Comparison of ENCODE assay signal across 17 mouse cellular contexts in genomic region chr13:55451785-55452549, GRCm38 (mm10). TPM values are rescaled to one million over a fixed set of nuclear protein-coding genes. Genes with fewer than 3 reads are reported as not detected.
DNase-seq lines count a peak whose midpoint lies in the region; ATAC-seq lines count a peak whose summit lies in the region.
"Had no signal": no experiment of that assay in that cellular context is flagged by ENCODE, and none has a peak within 500 bp of the region (broad histone marks: within the 10 kb centered on the region; RNA-seq: fewer than 3 reads in every experiment).

No protein-coding gene starts in this region.

- H3K4me2 ChIP-seq in stomach, embryonic 16.5 days (ENCODE audit: low read depth, low read length): no peak overlapping the region
- H3K4me2 ChIP-seq: forebrain, embryonic 15.5 days had no signal

- H3K4me3 ChIP-seq in megakaryocyte, embryonic 14.5 days (replicated peaks): peak overlapping the region; percentile 62
- no peak overlapping the region for H3K4me3 ChIP-seq in stomach, embryonic 16.5 days (replicated peaks; ENCODE audit: low read length)
- H3K4me3 ChIP-seq: forebrain, embryonic 15.5 days; left cerebral cortex, adult 2 months had no signal

- ATAC-seq in megakaryocyte, adult 5-6 weeks (ENCODE audit: poor library complexity, severe bottlenecking): no peak
- peak; percentile 53; the same call in 1 of the 2 replicates for ATAC-seq in stomach, embryonic 16.5 days (ENCODE audit: insufficient read depth, low FRiP score)
- ATAC-seq: forebrain, embryonic 15.5 days had no signal

- no peaks in the 10 kb centered on the region for H3K9me3 ChIP-seq in megakaryocyte, embryonic 14.5 days
- no peaks in the 10 kb centered on the region for H3K9me3 ChIP-seq in stomach, embryonic 16.5 days (replicated peaks; ENCODE audit: control insufficient read depth, low read length)
- H3K9me3 ChIP-seq: forebrain, embryonic 15.5 days had no signal

- H3K27me3 ChIP-seq in megakaryocyte, embryonic 14.5 days (replicated peaks): no peaks in the 10 kb centered on the region
- H3K27me3 ChIP-seq in stomach, embryonic 16.5 days (ENCODE audit: control insufficient read depth, insufficient read depth, low read length): no peaks in the 10 kb centered on the region
- H3K27me3 ChIP-seq: forebrain, embryonic 15.5 days had no signal

- peak overlapping the region; percentile 53; the same call in 1 of the 2 replicates for H3K27ac ChIP-seq in stomach, embryonic 16.5 days (ENCODE audit: low read length)
- H3K27ac ChIP-seq: forebrain, embryonic 15.5 days; kidney, postnatal 0 days; left cerebral cortex, adult 2 months; macrophage had no signal

- H3K36me3 ChIP-seq in megakaryocyte, embryonic 14.5 days (replicated peaks; ENCODE audit: low read length): peaks cover 93% of the 10 kb centered on the region
- peaks cover 33% of the 10 kb centered on the region for H3K36me3 ChIP-seq in stomach, embryonic 16.5 days (ENCODE audit: control insufficient read depth, insufficient read depth, low read length)

- peaks cover 61% of the 10 kb centered on the region for H3K4me1 ChIP-seq in megakaryocyte, embryonic 14.5 days
- peaks cover 5% of the 10 kb centered on the region for H3K4me1 ChIP-seq in stomach, embryonic 16.5 days (ENCODE audit: control insufficient read depth, insufficient read depth, low read length)

- DNase-seq in heart, adult 11 months: peak; percentile 96
- no peak for DNase-seq in heart, adult 8-10 months (ENCODE audit: low spot score)
- peak; percentile 78 to 84 for DNase-seq in lung, adult 18-20 months
- no peak for DNase-seq in ovary, postnatal 14 days (ENCODE audit: low spot score)
- DNase-seq in cerebellum, adult 8-10 months: no peak
- DNase-seq: right cerebral cortex, postnatal 4 days had no signal

- 81% methylated on average over 16 of the region's 16 CpGs for WGBS in stomach, embryonic 16.5 days

- no peak overlapping the region for H3K9ac ChIP-seq in stomach, embryonic 16.5 days (ENCODE audit: low read length)
- H3K9ac ChIP-seq: forebrain, embryonic 15.5 days had no signal

RNA-seq across cellular contexts. Expression of gene Grk6, which starts 7.1 kb away (rescaled TPM):
- total RNA-seq in heart, adult 8-10 months (2022): 10 to 100 TPM; 14.9 to 19.0 (median 16.6) TPM
- 33.8 and 54.2 TPM in 2 replicates for polyA plus RNA-seq in megakaryocyte, embryonic 14.5 days (2012; ENCODE audit: insufficient read depth, low replicate concordance)
- total RNA-seq in megakaryocyte, adult 5-6 weeks (2015): 87.3 and 89.9 TPM in 2 replicates
- 144 and 155 TPM in 2 replicates for total RNA-seq in megakaryocyte, adult 5-6 weeks (2017)
- polyA plus RNA-seq in stomach, embryonic 16.5 days (2015; fragmentation: Nextera tagmentation; extraction: Ambion mirVana): 14.6 TPM in 2 replicates

RNA-seq across cellular contexts. Expression of gene Prr7, which starts 12.1 kb away (rescaled TPM):
- 1 to 10 TPM in 1 of 4 experiments, under 1 TPM in 3; 0.44 to 1.2 (median 0.65) TPM for total RNA-seq in heart, adult 8-10 months (2022)
- 5.3 and 21.1 TPM in 2 replicates for polyA plus RNA-seq in megakaryocyte, embryonic 14.5 days (2012; ENCODE audit: insufficient read depth, low replicate concordance)
- total RNA-seq in megakaryocyte, adult 5-6 weeks (2015): 1.1 and 1.2 TPM in 2 replicates
- total RNA-seq in megakaryocyte, adult 5-6 weeks (2017): 1.4 and 1.8 TPM in 2 replicates
- polyA plus RNA-seq in stomach, embryonic 16.5 days (2015; fragmentation: Nextera tagmentation; extraction: Ambion mirVana): 0.22 and 0.26 TPM in 2 replicates
- total RNA-seq: liver, adult 2 months had no signal
- polyA plus RNA-seq: macrophage had no signal

RNA-seq across cellular contexts. Expression of gene F12, which starts 25.4 kb away (rescaled TPM):
- not detected for total RNA-seq in heart, adult 8-10 months (2022)
- polyA plus RNA-seq in megakaryocyte, embryonic 14.5 days (2012; ENCODE audit: insufficient read depth, low replicate concordance): 0.54 TPM in 1 of 2 replicates, not detected in the other
- 0.13 and 0.21 TPM in 2 replicates for total RNA-seq in megakaryocyte, adult 5-6 weeks (2015)
- not detected in 2 replicates for total RNA-seq in megakaryocyte, adult 5-6 weeks (2017)
- 4.5 and 5.6 TPM in 2 replicates for polyA plus RNA-seq in stomach, embryonic 16.5 days (2015; fragmentation: Nextera tagmentation; extraction: Ambion mirVana)
- total RNA-seq: common myeloid progenitor, adult 5-6 weeks; granulocyte monocyte progenitor cell, adult 5-6 weeks had no signal
- polyA plus RNA-seq: forebrain, embryonic 15.5 days; hindbrain, embryonic 11.5 days; macrophage had no signal

RNA-seq across cellular contexts. Expression of gene Dbn1, which starts 35.9 kb away (rescaled TPM):
- 1 to 10 TPM; 3.8 to 6.4 (median 5.1) TPM for total RNA-seq in heart, adult 8-10 months (2022)
- polyA plus RNA-seq in megakaryocyte, embryonic 14.5 days (2012; ENCODE audit: insufficient read depth, low replicate concordance): 1.8 and 5.0 TPM in 2 replicates
- 0.18 TPM in 1 of 2 replicates, not detected in the other for total RNA-seq in megakaryocyte, adult 5-6 weeks (2015)
- 0.57 and 2.9 TPM in 2 replicates for total RNA-seq in megakaryocyte, adult 5-6 weeks (2017)
- 111 and 113 TPM in 2 replicates for polyA plus RNA-seq in stomach, embryonic 16.5 days (2015; fragmentation: Nextera tagmentation; extraction: Ambion mirVana)
- polyA plus RNA-seq: macrophage had no signal

RNA-seq across cellular contexts. Expression of gene Pfn3, which starts 36.9 kb away (rescaled TPM):
- total RNA-seq in heart, adult 8-10 months (2022): not detected
- polyA plus RNA-seq in megakaryocyte, embryonic 14.5 days (2012; ENCODE audit: insufficient read depth, low replicate concordance): not detected in 2 replicates
- not detected in 2 replicates for total RNA-seq in megakaryocyte, adult 5-6 weeks (2015)
- total RNA-seq in megakaryocyte, adult 5-6 weeks (2017): not detected in 2 replicates
- not detected in 2 replicates for polyA plus RNA-seq in stomach, embryonic 16.5 days (2015; fragmentation: Nextera tagmentation; extraction: Ambion mirVana)
- total RNA-seq: common myeloid progenitor, adult 5-6 weeks; granulocyte monocyte progenitor cell, adult 5-6 weeks; left cerebral cortex, adult 2 months; liver, adult 2 months had no signal
- polyA plus RNA-seq: forebrain, embryonic 15.5 days; hindbrain, embryonic 11.5 days; kidney, postnatal 0 days; liver, adult 2 months; macrophage had no signal

Comparison
In these comparisons a context has a peak if more than half of its experiments do, and no peak if none do; other contexts are left out.
1. DNase-seq: peak in heart, adult 11 months (single experiment) and lung, adult 18-20 months (2 of 2); none in heart, adult 8-10 months (single experiment), ovary, postnatal 14 days (single experiment) and cerebellum, adult 8-10 months (single experiment).
2. RNA of gene Grk6, which starts 7.1 kb away (total RNA-seq): 87.3 to 155 TPM in megakaryocyte, adult 5-6 weeks; 14.9 to 19.0 TPM in heart, adult 8-10 months; every median in the first group is over 4 times any median in the second.